Mouse (Mus musculus) heart, embryonic 12.5 days (tissue): Measurements from ENCODE around the gene Samd8. TPM values are rescaled to one million over a fixed set of nuclear protein-coding genes. Genes with fewer than 3 reads are reported as not detected.

Source experiments
- ATAC-seq: fragments of 200-750 bp; cut with Nextera tagmentation; 2 replicates; pipeline ENCODE4 v1.8.0; 2017; ENCODE audit warnings: moderate TSS enrichment, moderate library complexity; ENCODE audit not compliant: insufficient number of reproducible peaks, low FRiP score
- H3K27ac ChIP-seq: fragments of 300-500 bp; sonication (generic); 2 replicates; pipeline ENCODE4 v1.5.1; 2016; ENCODE audit warnings: mild to moderate bottlenecking, moderate library complexity; ENCODE audit not compliant: poor library complexity, severe bottlenecking
- H3K27me3 ChIP-seq: fragments of 300-500 bp; sonication (generic); replicated peaks from 2 replicates; pipeline ENCODE4 v1.6.1; 2016; ENCODE audit warnings: mild to moderate bottlenecking, moderate library complexity
- H3K36me3 ChIP-seq: fragments of 300-500 bp; sonication (generic); 2 replicates; pipeline ENCODE4 v1.6.1; 2016; ENCODE audit warnings: mild to moderate bottlenecking, moderate library complexity
- H3K4me1 ChIP-seq: fragments of 300-500 bp; sonication (generic); replicated peaks from 2 replicates; pipeline ENCODE4 v1.6.1; 2016; ENCODE audit warnings: mild to moderate bottlenecking
- H3K4me2 ChIP-seq: fragments of 300-500 bp; sonication (generic); 2 replicates; pipeline ENCODE4 v1.6.1; 2016; ENCODE audit warnings: mild to moderate bottlenecking, moderate library complexity
- H3K4me3 ChIP-seq: fragments of 300-500 bp; sonication (generic); 2 replicates; pipeline ENCODE4 v1.5.1; 2016; ENCODE audit warnings: mild to moderate bottlenecking
- H3K9ac ChIP-seq: fragments of 300-500 bp; sonication (generic); 2 replicates; pipeline ENCODE4 v1.6.1; 2016; ENCODE audit warnings: mild to moderate bottlenecking, moderate library complexity
- H3K9me3 ChIP-seq: fragments of 300-500 bp; sonication (generic); replicated peaks from 2 replicates; pipeline ENCODE4 v1.6.1; 2016; ENCODE audit warnings: mild to moderate bottlenecking, moderate library complexity
- WGBS: fragments of 180-500 bp; shearing (Covaris S2); methylation state at CpG from one replicate; pipeline ENCODE4 v1.1.7; 2016; 5-methylcytosine and 5-hydroxymethylcytosine counted together
- polyA plus RNA-seq: library from polyadenylated mRNA; unstranded; fragments of >200 nt; fragmentation: Nextera tagmentation; extraction: Ambion mirVana; gene quantifications from 2 replicates; pipeline ENCODE4 v1.2.1, GENCODE M21; 2016

Gene Samd8
- polyA plus RNA-seq, 1 experiment from 2014 or later = 11.7 TPM

- no peak overlapping the region for H3K9ac ChIP-seq
- H3K4me2 ChIP-seq = peak overlapping the region; percentile 43
- no peaks in the 10 kb centered on the region for H3K36me3 ChIP-seq
- no peaks in the 10 kb centered on the region for H3K9me3 ChIP-seq
- no peak; the same call in 1 of the 2 replicates for ATAC-seq
- H3K27ac ChIP-seq = peak overlapping the region; percentile 58
- no peaks in the 10 kb centered on the region for H3K27me3 ChIP-seq
- no peak overlapping the region for H3K4me3 ChIP-seq
- peaks cover 37% of the 10 kb centered on the region for H3K4me1 ChIP-seq
- 60% methylated on average over 6 of the region's 6 CpGs for WGBS
Measured at GRCm38 (mm10) chr14:21766398-21766958, 16.1 kb downstream of the Samd8 start.

- WGBS = 80% methylated on average over 11 of the region's 11 CpGs
- Histone ChIP-seq H3K27ac (no peak overlapping the region), H3K27me3 (no peaks in the 10 kb centered on the region), H3K4me3 (no peak overlapping the region), H3K4me2 (no peak overlapping the region), H3K9ac (no peak overlapping the region), H3K36me3 (peaks cover 19% of the 10 kb centered on the region), H3K4me1 (peaks cover 13% of the 10 kb centered on the region), H3K9me3 (no peaks in the 10 kb centered on the region)
- ATAC-seq = no peak
Measured at GRCm38 (mm10) chr14:21772506-21773281, 22.4 kb downstream of the Samd8 start.

GRCm38 (mm10) chr14:21773946-21774345, 23.6 kb downstream of the Samd8 start:
- Histone ChIP-seq H3K27ac (no peak overlapping the region), H3K36me3 (peaks cover 24% of the 10 kb centered on the region), H3K4me3 (no peak overlapping the region), H3K4me2 (no peak overlapping the region), H3K9me3 (0 out of 2 replicates have a peak, but pooled peaks cover 2% of the 10 kb centered on the region), H3K4me1 (peaks cover 8% of the 10 kb centered on the region; the same call in 1 of the 2 replicates), H3K9ac (no peak overlapping the region), H3K27me3 (no peaks in the 10 kb centered on the region)
- ATAC-seq = no peak
- 77% methylated on average over 2 of the region's 2 CpGs for whole genome bisulfite sequencing

GRCm38 (mm10) chr14:21776201-21776600, 25.9 kb downstream of the Samd8 start:
- peaks cover 42% of the 10 kb centered on the region for H3K36me3 ChIP-seq
- no peak overlapping the region for H3K27ac ChIP-seq
- no peak overlapping the region for H3K4me2 ChIP-seq
- peaks cover 6% of the 10 kb centered on the region; the same call in 1 of the 2 replicates for H3K4me1 ChIP-seq
- no peaks in the 10 kb centered on the region for H3K27me3 ChIP-seq
- no peak overlapping the region for H3K4me3 ChIP-seq
- 0 out of 2 replicates have a peak, but pooled peaks cover 2% of the 10 kb centered on the region for H3K9me3 ChIP-seq
- no peak for ATAC-seq
- 87% methylated on average over 4 of the region's 4 CpGs for WGBS
- H3K9ac ChIP-seq = no peak overlapping the region

GRCm38 (mm10) chr14:21786500-21786899, 36.2 kb downstream of the Samd8 start:
- H3K9me3 ChIP-seq = no peaks in the 10 kb centered on the region
- H3K27ac ChIP-seq = no peak overlapping the region
- no peaks in the 10 kb centered on the region for H3K27me3 ChIP-seq
- H3K36me3 ChIP-seq = peaks cover 49% of the 10 kb centered on the region
- H3K4me3 ChIP-seq = no peak overlapping the region
- 0 out of 2 replicates have a peak, but pooled peaks cover 3% of the 10 kb centered on the region for H3K4me1 ChIP-seq
- ATAC-seq = no peak
- no peak overlapping the region for H3K9ac ChIP-seq
- no peak overlapping the region for H3K4me2 ChIP-seq
- 75% methylated on average over 4 of the region's 4 CpGs for WGBS

GRCm38 (mm10) chr14:21787374-21787773, 37.0 kb downstream of the Samd8 start:
- H3K4me3 ChIP-seq = no peak overlapping the region
- H3K36me3 ChIP-seq = peaks cover 45% of the 10 kb centered on the region
- no peak overlapping the region for H3K9ac ChIP-seq
- no peak overlapping the region for H3K27ac ChIP-seq
- WGBS = 83% methylated on average over 3 of the region's 3 CpGs
- ATAC-seq = no peak
- H3K4me2 ChIP-seq = no peak overlapping the region
- H3K4me1 ChIP-seq = 0 out of 2 replicates have a peak, but pooled peaks cover 3% of the 10 kb centered on the region
- no peaks in the 10 kb centered on the region for H3K27me3 ChIP-seq
- no peaks in the 10 kb centered on the region for H3K9me3 ChIP-seq

- ATAC-seq = no peak
- Histone ChIP-seq H3K9me3 (no peaks in the 10 kb centered on the region), H3K27me3 (no peaks in the 10 kb centered on the region), H3K9ac (no peak overlapping the region), H3K4me2 (no peak overlapping the region), H3K36me3 (peaks cover 52% of the 10 kb centered on the region), H3K4me3 (no peak overlapping the region), H3K4me1 (0 out of 2 replicates have a peak, but pooled peaks cover 3% of the 10 kb centered on the region), H3K27ac (no peak overlapping the region)
- 91% methylated on average over 5 of the region's 5 CpGs for WGBS
Measured at GRCm38 (mm10) chr14:21788121-21788520, 37.8 kb downstream of the Samd8 start.

- ATAC-seq = no peak
- Histone ChIP-seq H3K4me2 (no peak overlapping the region), H3K36me3 (peaks cover 54% of the 10 kb centered on the region), H3K9ac (no peak overlapping the region), H3K27ac (no peak overlapping the region), H3K27me3 (no peaks in the 10 kb centered on the region), H3K9me3 (no peaks in the 10 kb centered on the region), H3K4me3 (no peak overlapping the region), H3K4me1 (0 out of 2 replicates have a peak, but pooled peaks cover 3% of the 10 kb centered on the region)
- 87% methylated on average over 9 of the region's 9 CpGs for WGBS
Measured at GRCm38 (mm10) chr14:21790585-21791251, 40.4 kb downstream of the Samd8 start.

- ATAC-seq = no peak
- Histone ChIP-seq H3K9me3 (no peaks in the 10 kb centered on the region), H3K36me3 (peaks cover 49% of the 10 kb centered on the region), H3K4me3 (no peak overlapping the region), H3K27me3 (no peaks in the 10 kb centered on the region), H3K4me2 (no peak overlapping the region), H3K4me1 (no peaks in the 10 kb centered on the region), H3K27ac (no peak overlapping the region), H3K9ac (no peak overlapping the region)
- WGBS = 83% methylated on average over 4 of the region's 4 CpGs
Measured at GRCm38 (mm10) chr14:21791722-21792121, 41.4 kb downstream of the Samd8 start.

GRCm38 (mm10) chr14:21792250-21792649, 41.9 kb downstream of the Samd8 start:
- Histone ChIP-seq H3K4me3 (no peak overlapping the region), H3K36me3 (peaks cover 49% of the 10 kb centered on the region), H3K27me3 (no peaks in the 10 kb centered on the region), H3K4me2 (no peak overlapping the region), H3K9ac (no peak overlapping the region), H3K27ac (no peak overlapping the region), H3K9me3 (no peaks in the 10 kb centered on the region), H3K4me1 (no peaks in the 10 kb centered on the region)
- WGBS = 90% methylated on average over 6 of the region's 6 CpGs
- no peak for ATAC-seq

GRCm38 (mm10) chr14:21800641-21801040, 50.3 kb downstream of the Samd8 start:
- Histone ChIP-seq H3K4me3 (no peak overlapping the region), H3K4me2 (no peak overlapping the region), H3K9me3 (no peaks in the 10 kb centered on the region), H3K36me3 (peaks cover 20% of the 10 kb centered on the region), H3K27me3 (no peaks in the 10 kb centered on the region), H3K9ac (no peak overlapping the region), H3K27ac (no peak overlapping the region), H3K4me1 (no peaks in the 10 kb centered on the region)
- 90% methylated on average over 4 of the region's 4 CpGs for WGBS
- no peak for ATAC-seq
